Comparison of ENCODE assay signal across 11 mouse cellular contexts in the genomic region with DNA sequence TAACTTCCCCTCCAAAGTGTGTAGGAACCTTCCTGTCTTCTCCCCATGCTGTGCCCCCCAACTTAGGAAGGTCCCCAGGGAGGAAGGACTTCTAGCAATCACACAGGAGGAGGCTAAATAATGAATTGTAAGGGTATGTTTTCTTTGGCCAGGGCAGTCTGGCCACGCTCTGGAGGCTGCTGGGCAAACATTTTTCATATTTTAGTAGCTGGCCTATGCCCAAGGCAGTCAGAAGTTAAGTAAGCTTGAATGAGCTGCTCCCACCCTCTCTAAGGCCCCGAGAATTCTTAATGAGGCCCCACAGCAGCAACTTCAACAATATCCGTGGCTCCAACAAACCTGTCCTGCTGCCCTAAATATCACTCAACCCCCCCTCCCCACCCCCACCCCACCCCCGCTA. TPM values are rescaled to one million over a fixed set of nuclear protein-coding genes. Genes with fewer than 3 reads are reported as not detected.
DNase-seq lines count a peak whose midpoint lies in the region; ATAC-seq lines count a peak whose summit lies in the region.
"Had no signal": no experiment of that assay in that cellular context is flagged by ENCODE, and none has a peak within 500 bp of the region (broad histone marks: within the 10 kb centered on the region; RNA-seq: fewer than 3 reads in every experiment).

No protein-coding gene starts in this region.

- WGBS in forebrain, embryonic 12.5 days = 48% methylated on average over 4 of the region's 4 CpGs
- WGBS in forebrain, embryonic 16.5 days = 16% methylated on average over 4 of the region's 4 CpGs
- 13% methylated on average over 4 of the region's 4 CpGs for WGBS in neural tube, embryonic 13.5 days
- 21% methylated on average over 4 of the region's 4 CpGs for WGBS in neural tube, embryonic 15.5 days

- peak; percentile 42 to 63 for DNase-seq in kidney, postnatal 4 days
- no peak for DNase-seq in yolk sac, embryonic 10.5 days (ENCODE audit: low spot score)
- DNase-seq in gastrocnemius, adult 8-10 months (ENCODE audit: low spot score in 2 of 2) = no peak
- no peak for DNase-seq in spleen, postnatal 10 days (ENCODE audit: low spot score in 2 of 2)
- DNase-seq: adrenal gland, postnatal 25 days; liver, postnatal 0 days; spleen, adult 18-20 months had no signal

- H3K9ac ChIP-seq in forebrain, embryonic 12.5 days = no peak overlapping the region
- no peak overlapping the region for H3K9ac ChIP-seq in forebrain, embryonic 16.5 days (replicated peaks; ENCODE audit: low read depth, low read length)
- H3K9ac ChIP-seq in neural tube, embryonic 13.5 days = no peak overlapping the region
- H3K9ac ChIP-seq in neural tube, embryonic 15.5 days (replicated peaks) = no peak overlapping the region
- H3K9ac ChIP-seq: liver, postnatal 0 days had no signal

- peaks cover 34% of the 10 kb centered on the region for H3K4me1 ChIP-seq in forebrain, embryonic 12.5 days
- peaks cover 19% of the 10 kb centered on the region for H3K4me1 ChIP-seq in forebrain, embryonic 16.5 days (replicated peaks; ENCODE audit: control insufficient read depth, insufficient read depth, low read length)
- peaks cover 65% of the 10 kb centered on the region for H3K4me1 ChIP-seq in neural tube, embryonic 13.5 days (replicated peaks)
- H3K4me1 ChIP-seq in neural tube, embryonic 15.5 days = peaks cover 53% of the 10 kb centered on the region

- no peak overlapping the region for H3K4me3 ChIP-seq in forebrain, embryonic 12.5 days (replicated peaks)
- H3K4me3 ChIP-seq in forebrain, embryonic 16.5 days (replicated peaks; ENCODE audit: low read length) = no peak overlapping the region
- H3K4me3 ChIP-seq in neural tube, embryonic 13.5 days = no peak overlapping the region
- H3K4me3 ChIP-seq in neural tube, embryonic 15.5 days (replicated peaks) = no peak overlapping the region

- peak overlapping the region; percentile 46; the same call in 1 of the 2 replicates for H3K27ac ChIP-seq in forebrain, embryonic 12.5 days
- no peak overlapping the region for H3K27ac ChIP-seq in forebrain, embryonic 16.5 days (ENCODE audit: low read length)
- no peak overlapping the region for H3K27ac ChIP-seq in neural tube, embryonic 13.5 days (replicated peaks)
- no peak overlapping the region for H3K27ac ChIP-seq in neural tube, embryonic 15.5 days (replicated peaks)

- ATAC-seq in forebrain, embryonic 12.5 days (ENCODE audit: low FRiP score) = no peak
- ATAC-seq in forebrain, embryonic 16.5 days = no peak
- ATAC-seq in neural tube, embryonic 13.5 days (ENCODE audit: low read depth) = no peak
- no peak for ATAC-seq in neural tube, embryonic 15.5 days (ENCODE audit: low FRiP score)
- ATAC-seq: liver, postnatal 0 days had no signal

- H3K36me3 ChIP-seq in forebrain, embryonic 12.5 days (replicated peaks) = no peaks in the 10 kb centered on the region
- H3K36me3 ChIP-seq in forebrain, embryonic 16.5 days (ENCODE audit: control insufficient read depth, insufficient read depth) = no peaks in the 10 kb centered on the region
- H3K36me3 ChIP-seq in neural tube, embryonic 13.5 days = no peaks in the 10 kb centered on the region
- no peaks in the 10 kb centered on the region for H3K36me3 ChIP-seq in neural tube, embryonic 15.5 days

- no peaks in the 10 kb centered on the region for H3K27me3 ChIP-seq in forebrain, embryonic 12.5 days
- H3K27me3 ChIP-seq in forebrain, embryonic 16.5 days (replicated peaks; ENCODE audit: control insufficient read depth, insufficient read depth, low read length) = no peaks in the 10 kb centered on the region
- no peaks in the 10 kb centered on the region for H3K27me3 ChIP-seq in neural tube, embryonic 13.5 days
- no peaks in the 10 kb centered on the region for H3K27me3 ChIP-seq in neural tube, embryonic 15.5 days (replicated peaks)

- no peaks in the 10 kb centered on the region for H3K9me3 ChIP-seq in forebrain, embryonic 12.5 days
- H3K9me3 ChIP-seq in forebrain, embryonic 16.5 days (ENCODE audit: control insufficient read depth, low read length) = no peaks in the 10 kb centered on the region
- H3K9me3 ChIP-seq in neural tube, embryonic 13.5 days = no peaks in the 10 kb centered on the region
- H3K9me3 ChIP-seq in neural tube, embryonic 15.5 days (replicated peaks) = no peaks in the 10 kb centered on the region

- H3K4me2 ChIP-seq in forebrain, embryonic 12.5 days = no peak overlapping the region; the same call in 1 of the 2 replicates
- H3K4me2 ChIP-seq in forebrain, embryonic 16.5 days (ENCODE audit: low read length) = no peak overlapping the region
- H3K4me2 ChIP-seq in neural tube, embryonic 13.5 days = 0 out of 2 replicates have a peak overlapping the region, but pooled peaks have one; percentile 6
- H3K4me2 ChIP-seq in neural tube, embryonic 15.5 days = no peak overlapping the region

RNA-seq across cellular contexts. Expression of a gene that starts 16.5 kb away (rescaled TPM):
- 55.3 and 56.4 TPM in 2 replicates for polyA plus RNA-seq in forebrain, embryonic 12.5 days (2016; fragmentation: Nextera tagmentation; extraction: Ambion mirVana)
- 33.9 and 36.5 TPM in 2 replicates for polyA plus RNA-seq in forebrain, embryonic 16.5 days (2015; fragmentation: Nextera tagmentation; extraction: Ambion mirVana)
- 38.7 and 41.3 TPM in 2 replicates for polyA plus RNA-seq in neural tube, embryonic 13.5 days (2015; fragmentation: Nextera tagmentation; extraction: Ambion mirVana)
- polyA plus RNA-seq in neural tube, embryonic 15.5 days (2015; fragmentation: Nextera tagmentation; extraction: Ambion mirVana) = 29.3 and 41.7 TPM in 2 replicates
- under 1 TPM; 0.15 to 0.38 (median 0.30) TPM for total RNA-seq in gastrocnemius, adult 8-10 months (2022)

RNA-seq across cellular contexts. Expression of a gene that starts 33.0 kb away (rescaled TPM):
- 39.0 and 42.5 TPM in 2 replicates for polyA plus RNA-seq in forebrain, embryonic 12.5 days (2016; fragmentation: Nextera tagmentation; extraction: Ambion mirVana)
- polyA plus RNA-seq in forebrain, embryonic 16.5 days (2015; fragmentation: Nextera tagmentation; extraction: Ambion mirVana) = 42.8 and 43.9 TPM in 2 replicates
- polyA plus RNA-seq in neural tube, embryonic 13.5 days (2015; fragmentation: Nextera tagmentation; extraction: Ambion mirVana) = 41.8 and 45.3 TPM in 2 replicates
- 31.8 and 32.3 TPM in 2 replicates for polyA plus RNA-seq in neural tube, embryonic 15.5 days (2015; fragmentation: Nextera tagmentation; extraction: Ambion mirVana)
- 10 to 100 TPM; 13.2 to 14.4 (median 13.5) TPM for total RNA-seq in gastrocnemius, adult 8-10 months (2022)

RNA-seq across cellular contexts. Expression of a gene that starts 33.2 kb away (rescaled TPM):
- polyA plus RNA-seq in forebrain, embryonic 12.5 days (2016; fragmentation: Nextera tagmentation; extraction: Ambion mirVana) = 76.6 and 102 TPM in 2 replicates
- polyA plus RNA-seq in forebrain, embryonic 16.5 days (2015; fragmentation: Nextera tagmentation; extraction: Ambion mirVana) = 66.1 and 74.9 TPM in 2 replicates
- polyA plus RNA-seq in neural tube, embryonic 13.5 days (2015; fragmentation: Nextera tagmentation; extraction: Ambion mirVana) = 63.2 and 70.1 TPM in 2 replicates
- polyA plus RNA-seq in neural tube, embryonic 15.5 days (2015; fragmentation: Nextera tagmentation; extraction: Ambion mirVana) = 64.9 and 80.5 TPM in 2 replicates
- 100 to 1,000 TPM in 2 of 4 experiments, 10 to 100 TPM in 2; 88.6 to 106 (median 98.1) TPM for total RNA-seq in gastrocnemius, adult 8-10 months (2022)

RNA-seq across cellular contexts. Expression of a gene that starts 37.3 kb away (rescaled TPM):
- polyA plus RNA-seq in forebrain, embryonic 12.5 days (2016; fragmentation: Nextera tagmentation; extraction: Ambion mirVana) = 46.5 and 47.8 TPM in 2 replicates
- 38.8 and 42.8 TPM in 2 replicates for polyA plus RNA-seq in forebrain, embryonic 16.5 days (2015; fragmentation: Nextera tagmentation; extraction: Ambion mirVana)
- polyA plus RNA-seq in neural tube, embryonic 13.5 days (2015; fragmentation: Nextera tagmentation; extraction: Ambion mirVana) = 40.0 and 41.7 TPM in 2 replicates
- polyA plus RNA-seq in neural tube, embryonic 15.5 days (2015; fragmentation: Nextera tagmentation; extraction: Ambion mirVana) = 37.1 and 40.1 TPM in 2 replicates
- total RNA-seq in gastrocnemius, adult 8-10 months (2022) = 1 to 10 TPM; 2.7 to 3.7 (median 3.0) TPM

RNA-seq across cellular contexts. Expression of a gene that starts 56.8 kb away (rescaled TPM):
- polyA plus RNA-seq in forebrain, embryonic 12.5 days (2016; fragmentation: Nextera tagmentation; extraction: Ambion mirVana) = 5.0 TPM in 2 replicates
- 3.4 and 3.6 TPM in 2 replicates for polyA plus RNA-seq in forebrain, embryonic 16.5 days (2015; fragmentation: Nextera tagmentation; extraction: Ambion mirVana)
- 4.7 and 5.4 TPM in 2 replicates for polyA plus RNA-seq in neural tube, embryonic 13.5 days (2015; fragmentation: Nextera tagmentation; extraction: Ambion mirVana)
- 2.5 and 6.4 TPM in 2 replicates for polyA plus RNA-seq in neural tube, embryonic 15.5 days (2015; fragmentation: Nextera tagmentation; extraction: Ambion mirVana)
- total RNA-seq in gastrocnemius, adult 8-10 months (2022) = 10 to 100 TPM; 81.6 to 89.5 (median 87.8) TPM

Comparison
In these comparisons a context has a peak if more than half of its experiments do, and no peak if none do; other contexts are left out.
1. DNase-seq: peak in kidney, postnatal 4 days (2 of 2); none in yolk sac, embryonic 10.5 days (single experiment), gastrocnemius, adult 8-10 months (0 of 2) and spleen, postnatal 10 days (0 of 2).